Mouse (Mus musculus): ENCODE data around the gene Zfp53. TPM values are rescaled to one million over a fixed set of nuclear protein-coding genes. Genes with fewer than 3 reads are reported as not detected.
"Not testable (repeated sequence)": the region's sequence is repeated elsewhere in the genome, so short reads cannot be mapped to it uniquely, and the experiment has no call there.

Zfp53 gene
- 1 to 10 TPM; 1.1 to 1.2 TPM for total RNA-seq (2021)
- long read RNA-seq, experiment 1, partial matches to known transcripts: 0 of 4 reads
- long read RNA-seq, experiment 1, other reads (novel, unspliced or antisense): 2 of 4 reads
- long read RNA-seq, experiment 2, partial matches to known transcripts: 0 of 6 reads
- long read RNA-seq, experiment 2, other reads (novel, unspliced or antisense): 5 of 6 reads

DNA sequence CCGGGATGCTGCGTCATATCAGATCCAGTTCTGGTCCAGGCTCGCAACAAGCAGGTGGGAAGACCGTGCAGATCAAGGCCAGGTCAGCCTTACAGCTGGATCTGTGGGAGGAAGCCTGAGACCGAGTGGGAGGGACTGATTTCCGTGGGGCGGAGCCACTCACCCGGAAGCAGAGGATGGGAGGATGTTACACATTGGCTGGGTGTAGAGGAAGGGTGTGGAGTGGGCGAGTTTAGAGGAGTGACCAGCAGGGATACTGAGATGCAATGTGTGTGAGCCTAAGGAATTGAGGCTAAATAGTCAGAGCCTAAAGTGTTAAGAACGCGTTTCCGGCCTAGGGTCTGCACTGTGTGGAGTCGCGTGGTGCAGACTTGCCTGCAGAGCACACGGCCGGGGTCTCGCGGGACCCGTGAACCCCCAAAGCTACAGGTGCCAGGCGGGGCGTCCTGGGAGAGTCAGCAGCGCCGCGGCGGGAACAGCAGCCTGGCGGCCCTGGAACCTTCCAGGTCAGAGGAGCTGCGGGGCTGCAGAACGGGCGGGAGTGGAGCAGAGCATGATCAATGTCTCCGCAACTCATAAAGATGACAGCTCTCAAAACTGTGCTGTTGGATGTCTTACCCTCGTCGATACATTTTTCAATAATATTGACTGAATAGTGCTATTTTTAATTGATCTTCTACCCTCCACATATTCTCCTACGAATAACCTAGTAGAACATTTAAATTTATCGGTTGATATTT, at the start of gene Zfp53:
Zfp53 (plus strand) TSS at position 239 of the 740 bp plus-strand sequence.
- DNase-seq (ENCODE audit: low spot score): peak; percentile 91

- DNase-seq (ENCODE audit: low spot score): peak; percentile 85
Observed at GRCm38 (mm10) chr17:21449669-21450068, 39.1 kb upstream of the Zfp53 start.

GRCm38 (mm10) chr17:21450138-21450704, 38.6 kb upstream of the Zfp53 start, which contains the start of gene Zfp51:
Gene Zfp51 (plus strand): TSS chr17:21450374.
- peak; percentile 96 for DNase-seq (ENCODE audit: low spot score)

DNA sequence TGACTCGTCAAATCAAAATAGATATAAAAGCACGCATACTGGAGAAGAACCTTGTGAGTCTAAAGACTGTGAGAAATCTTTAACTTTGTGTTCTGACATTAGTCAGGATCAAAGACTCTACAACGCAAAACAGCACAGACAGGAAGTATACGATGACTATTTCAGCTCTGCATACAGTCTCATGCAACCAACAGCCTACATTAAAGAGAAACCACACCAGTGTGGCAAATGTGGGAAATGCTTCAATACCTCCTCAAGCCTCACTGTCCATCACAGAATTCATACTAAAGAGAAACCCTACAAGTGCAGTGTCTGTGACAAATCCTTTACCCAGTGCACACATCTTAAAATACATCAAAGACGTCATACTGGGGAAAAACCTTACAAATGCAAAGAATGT, 25.2 kb upstream of the Zfp53 start:
- DNase-seq (ENCODE audit: low spot score): no peak

DNA sequence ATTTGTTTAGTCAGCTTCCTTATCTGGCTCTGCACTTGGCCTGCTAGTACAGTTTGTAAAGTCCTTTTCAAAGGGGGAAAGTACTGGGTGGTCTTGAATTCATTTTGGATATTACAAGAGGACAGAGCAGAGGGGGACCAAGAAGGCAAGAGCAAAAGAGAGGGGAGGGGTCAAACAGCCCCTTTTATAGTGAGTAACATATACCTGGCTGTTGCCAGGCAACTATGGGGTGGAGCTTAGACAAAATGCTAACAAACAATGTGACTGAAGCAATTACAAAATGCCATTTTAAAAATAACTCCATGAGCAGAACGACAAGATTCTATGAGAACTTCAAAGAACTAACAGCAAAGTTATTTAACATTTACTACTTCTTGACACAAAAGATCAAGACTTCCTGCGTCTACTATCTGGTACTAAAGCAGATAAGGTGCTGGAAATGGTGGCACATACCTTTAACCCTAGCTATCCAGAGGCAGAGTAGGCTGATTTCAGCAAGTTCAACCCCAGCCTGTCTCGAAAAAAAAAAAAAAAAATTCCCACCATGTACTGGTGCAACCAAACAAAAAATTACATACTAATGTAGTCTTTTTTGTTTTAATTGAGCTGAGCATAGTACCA, 16.7 kb upstream of the Zfp53 start:
- no peak for DNase-seq (ENCODE audit: low spot score)

GRCm38 (mm10) chr17:21472653-21473307, 16.0 kb upstream of the Zfp53 start:
- no peak for DNase-seq (ENCODE audit: low spot score)

DNA sequence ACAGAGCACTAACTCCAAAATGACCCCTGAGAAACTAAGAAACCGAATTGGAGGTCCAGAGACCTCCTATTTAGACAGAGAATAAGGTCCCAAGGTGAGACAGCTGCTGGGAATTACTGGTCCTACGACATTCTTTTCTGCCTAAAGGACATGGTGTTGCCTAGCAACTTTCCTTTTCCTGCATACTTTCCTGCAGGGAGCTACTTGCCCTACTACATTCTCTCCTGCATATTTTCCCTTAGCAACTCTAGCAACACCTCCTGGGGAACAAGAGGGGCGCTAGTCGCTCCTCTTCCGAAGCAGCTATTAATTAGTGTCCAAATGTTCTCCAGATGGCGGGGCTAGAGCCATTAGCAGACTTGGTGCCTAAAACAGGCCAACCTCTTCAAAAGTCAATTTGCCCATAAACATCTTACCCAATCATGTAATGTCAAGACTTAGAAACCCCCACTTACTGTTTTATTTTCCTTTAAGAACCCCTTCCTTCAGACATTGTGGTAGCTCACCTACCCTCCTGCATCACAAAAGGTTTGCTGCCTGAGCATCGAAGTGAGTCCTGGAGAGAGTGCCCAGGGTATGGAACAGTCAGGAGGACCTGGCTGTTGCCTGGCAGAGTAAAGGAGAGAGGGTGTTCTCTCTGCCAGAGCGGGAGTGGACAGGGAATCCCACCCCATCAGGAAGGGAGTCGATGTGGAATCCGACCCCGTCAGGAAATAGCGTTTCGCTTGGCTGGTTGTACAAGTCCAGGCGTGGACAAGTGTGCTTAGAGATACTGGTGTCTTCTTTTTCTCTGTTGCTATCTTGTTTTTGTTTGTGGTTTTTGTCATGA, 15.2 kb upstream of the Zfp53 start:
- DNase-seq (ENCODE audit: low spot score): no peak

- peak; percentile 4 for DNase-seq (ENCODE audit: low spot score)
Observed at GRCm38 (mm10) chr17:21474729-21475128, 14.1 kb upstream of the Zfp53 start.

- not testable (repeated sequence) for DNase-seq (ENCODE audit: low spot score)
Observed at GRCm38 (mm10) chr17:21475290-21475689, 13.5 kb upstream of the Zfp53 start.

GRCm38 (mm10) chr17:21476351-21476750, 12.4 kb upstream of the Zfp53 start:
- not testable (repeated sequence) for DNase-seq (ENCODE audit: low spot score)

GRCm38 (mm10) chr17:21478103-21478777, 10.6 kb upstream of the Zfp53 start:
- DNase-seq (ENCODE audit: low spot score): not testable (repeated sequence)

GRCm38 (mm10) chr17:21489500-21490001, 753 bp downstream of the Zfp53 start:
- no peak for DNase-seq (ENCODE audit: low spot score)

- no peak for DNase-seq (ENCODE audit: low spot score)
Observed at GRCm38 (mm10) chr17:21501365-21501764, 12.6 kb downstream of the Zfp53 start.

DNA sequence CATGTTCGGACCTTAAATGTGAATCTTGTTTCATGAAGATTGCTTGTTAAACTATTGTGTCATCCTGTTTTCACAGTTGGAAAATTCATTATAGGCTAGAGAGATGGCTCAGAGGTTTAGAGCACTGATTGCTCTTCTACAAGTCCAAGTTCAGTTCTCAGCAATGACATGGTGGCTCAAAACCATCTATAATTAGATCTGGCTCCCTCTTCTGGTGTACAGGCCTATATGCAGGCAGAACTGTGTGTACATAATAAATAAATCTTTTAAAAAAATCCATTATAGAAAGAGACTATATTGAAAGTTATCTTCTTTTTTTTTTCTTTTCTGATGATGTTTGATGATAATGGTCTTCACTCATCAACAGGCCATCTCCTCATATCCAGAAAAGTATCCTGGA, 15.7 kb downstream of the Zfp53 start:
- no peak for DNase-seq (ENCODE audit: low spot score)

GRCm38 (mm10) chr17:21506258-21506657, 17.5 kb downstream of the Zfp53 start:
- no peak for DNase-seq (ENCODE audit: low spot score)

DNA sequence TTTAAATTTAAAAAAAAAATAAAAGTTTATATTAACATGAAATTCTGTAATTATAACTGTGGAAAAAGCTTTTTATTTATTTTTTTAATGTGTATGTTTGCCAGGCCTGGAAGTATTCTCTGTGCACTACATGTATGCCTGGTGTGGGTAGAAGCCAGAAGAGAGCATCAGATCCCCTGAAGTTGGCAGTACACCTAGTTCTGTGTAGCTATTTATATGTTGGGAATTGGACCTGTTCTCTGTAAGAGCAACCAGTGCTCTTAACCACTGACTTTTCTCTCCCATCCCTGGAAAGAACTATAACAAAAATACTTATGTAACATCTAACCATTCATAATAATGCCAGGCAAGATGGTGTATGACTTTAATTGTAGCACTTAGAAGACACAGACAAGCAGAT, 21.0 kb downstream of the Zfp53 start:
- peak; percentile 62 for DNase-seq (ENCODE audit: low spot score)

DNA sequence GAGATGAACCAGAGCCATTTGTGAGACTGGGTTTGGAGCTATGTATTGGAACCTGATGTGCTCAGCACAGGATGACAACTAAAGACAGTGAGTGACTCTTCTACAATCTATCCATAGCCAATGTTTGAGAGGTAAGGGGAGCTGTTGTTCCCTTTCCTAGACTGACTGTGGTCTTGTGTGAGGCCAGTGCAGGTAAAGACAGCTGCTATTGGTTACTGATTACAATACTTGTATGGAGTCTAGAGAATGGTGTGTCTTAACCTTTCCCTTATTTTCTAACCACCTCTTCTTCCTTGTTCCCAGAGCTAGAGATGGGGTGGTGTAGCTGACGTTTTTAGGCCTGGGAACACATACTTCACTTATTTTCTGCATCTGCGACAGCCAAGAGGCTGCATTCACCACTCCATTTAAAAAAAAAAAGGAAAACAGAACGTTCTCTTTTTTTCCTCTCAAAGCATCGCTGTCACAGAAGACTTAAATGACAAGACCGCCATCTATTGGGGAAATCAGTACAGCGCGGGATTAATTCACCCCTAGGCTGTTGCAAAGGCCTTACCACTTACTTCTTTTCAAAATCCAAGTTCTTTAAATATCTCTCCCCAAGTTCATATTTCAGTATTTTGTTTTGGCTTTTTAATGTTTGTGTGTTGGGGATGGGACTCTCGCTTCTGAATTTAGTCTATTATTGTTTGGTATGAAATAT, 26.8 kb downstream of the Zfp53 start:
- DNase-seq (ENCODE audit: low spot score): peak; percentile 78

GRCm38 (mm10) chr17:21516201-21517129, 27.7 kb downstream of the Zfp53 start:
- DNase-seq (ENCODE audit: low spot score): peak; percentile 68
